Mouse (Mus musculus): Measurements from ENCODE around the gene Ppm1h.

- TF ChIP-seq POLR2A (IDR thresholded peaks at IDR 0.05; ENCODE audit: borderline replicate concordance, control insufficient read depth, low read depth, low read length) (no peak), CTCF (IDR thresholded peaks at IDR 0.05; ENCODE audit: control insufficient read depth, insufficient read depth, low read length) (no peak)
Observed at GRCm38 (mm10) chr10:122854571-122854970, 176.0 kb downstream of the Ppm1h start.

Measured in bone marrow, adult 2 months (tissue).